Mouse (Mus musculus) adrenal gland, postnatal 36 days (tissue): ENCODE measurements around the gene Olfr586. TPM values are rescaled to one million over a fixed set of nuclear protein-coding genes. Genes with fewer than 3 reads are reported as not detected.

Source experiments
- DNase-seq, 2 experiments: peaks; one replicate each; pipeline ENCODE4 v3.0.0; 2021; ENCODE audit warnings: mixed read lengths in 1 of 2
- long read RNA-seq, 2 experiments: library from polyadenylated mRNA; stranded (forward); transcript quantifications; one replicate each; pipeline ENCODE4 v2.0.0; 2021; ENCODE audit warnings: borderline sequencing depth in 2 of 2
- total RNA-seq, 2 experiments: library from RNA; stranded (reverse); gene quantifications; 2 replicates each; pipeline ENCODE4 v1.2.3; 2021

Gene Olfr586
- total RNA-seq: not detected
- long read RNA-seq, experiment 1: 0 reads
- long read RNA-seq, experiment 2: 0 reads

- no peak for DNase-seq
These were observed at the start of gene Olfr586 for GRCm38 (mm10) chr7:103125538-103125937. Gene Olfr586 (minus strand): TSS chr7:103125638.

GRCm38 (mm10) chr7:103169697-103170096 is 44.3 kb upstream of the Olfr586 start:
- no peak for DNase-seq

DNA sequence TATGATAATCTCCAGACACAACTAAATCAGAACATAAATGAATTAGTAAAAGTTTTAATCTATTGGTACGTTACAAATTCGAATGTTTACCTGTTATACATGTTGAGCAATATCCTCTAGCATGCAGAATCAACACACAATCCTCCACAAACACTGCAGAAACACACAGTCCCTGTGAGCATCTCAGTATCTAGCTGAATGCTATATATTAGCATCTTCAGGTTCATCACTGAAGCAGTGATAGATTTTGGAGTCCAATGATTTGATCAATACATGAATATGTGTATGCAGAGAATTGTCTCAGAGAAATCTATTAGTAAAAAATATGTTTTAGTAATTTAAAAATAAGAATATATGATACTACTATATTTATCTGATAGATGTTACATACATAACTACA is 30.8 kb upstream of the Olfr586 start, which contains the start of gene Olfr589:
Olfr589 (minus strand) TSS at position 101 of the 400 bp plus-strand sequence.
- DNase-seq: no peak

DNA sequence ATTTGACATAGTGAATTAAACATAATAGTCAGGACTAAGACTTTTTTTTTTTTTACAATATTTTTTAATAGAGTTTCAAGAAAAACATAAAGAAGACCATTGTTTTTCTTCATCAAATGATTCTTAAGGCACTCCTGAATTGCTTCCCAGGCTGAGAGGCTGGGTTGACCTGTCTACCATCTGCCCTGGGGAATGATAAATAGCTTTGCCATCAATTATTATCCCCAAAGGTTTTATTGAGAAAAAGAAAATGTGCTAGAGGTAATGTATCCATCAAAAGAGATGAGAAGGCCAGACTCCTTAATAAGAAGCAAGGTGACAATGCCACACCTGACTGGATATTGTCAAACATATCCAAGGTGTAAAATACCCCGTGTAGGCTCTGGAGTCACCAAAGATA is 15.1 kb upstream of the Olfr586 start, which contains the start of gene Olfr588-ps1:
Olfr588-ps1 (plus strand) TSS at position 301 of the 400 bp plus-strand sequence.
- no peak for DNase-seq

DNA sequence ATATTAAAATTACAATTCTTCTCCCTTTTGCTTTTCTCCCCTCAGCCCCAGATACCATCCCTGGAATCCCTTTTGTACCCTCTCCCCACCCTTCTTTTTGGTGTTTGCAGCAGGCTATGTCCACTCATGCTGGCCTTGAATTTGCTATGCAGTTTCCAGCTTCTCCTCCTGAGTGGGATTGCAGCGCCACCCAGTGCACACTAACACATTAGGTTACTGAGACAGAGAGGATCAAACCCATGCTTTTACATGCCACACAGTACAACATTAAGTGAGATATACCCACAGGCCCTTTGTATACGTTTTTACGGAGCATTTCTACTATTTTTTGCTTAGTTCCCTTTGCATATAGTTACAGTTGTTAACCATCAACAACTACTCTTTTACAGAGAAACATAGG is 6.0 kb downstream of the Olfr586 start:
- DNase-seq: no peak

DNA sequence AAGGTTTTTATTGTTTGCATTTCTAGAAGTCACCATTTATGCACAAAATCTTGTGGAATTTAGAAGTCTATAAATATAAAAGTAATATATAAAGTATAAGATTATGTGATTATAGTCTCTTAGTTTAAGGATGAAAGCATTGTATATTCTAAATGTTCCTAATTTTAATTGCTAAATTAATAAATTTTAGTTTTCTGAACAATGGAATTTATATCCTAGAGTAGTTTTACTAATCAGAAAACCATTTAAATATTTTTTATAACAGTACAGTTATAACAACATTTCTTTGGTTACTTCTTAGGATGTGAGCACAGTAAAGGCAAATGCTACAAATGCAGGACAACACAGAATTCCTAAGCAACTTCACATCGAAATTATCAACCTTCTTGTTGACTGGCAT is 28.0 kb downstream of the Olfr586 start, which contains the start of gene Olfr585:
Olfr585 (plus strand) TSS at position 301 of the 400 bp plus-strand sequence.
- DNase-seq: no peak

DNA sequence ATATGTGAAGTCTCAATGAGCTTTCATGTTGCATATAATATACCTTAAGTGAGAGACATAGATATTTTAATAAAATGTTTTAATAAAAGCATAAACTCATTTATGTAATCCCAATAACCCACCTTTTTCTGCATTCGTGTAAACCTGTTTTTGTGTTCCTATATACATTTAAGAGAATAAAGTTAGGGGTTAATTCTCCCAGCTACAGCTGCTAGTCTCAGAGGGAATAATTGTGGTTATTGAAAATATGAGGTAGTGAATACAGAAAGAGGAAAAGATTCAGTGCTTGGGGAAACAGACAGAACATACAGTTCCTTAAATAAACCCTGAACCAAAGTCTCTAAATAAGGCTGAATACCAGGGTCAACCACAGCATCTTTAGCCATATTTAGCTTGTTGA is 43.9 kb downstream of the Olfr586 start, which contains the start of gene Olfr584:
Olfr584 (plus strand) TSS at position 301 of the 400 bp plus-strand sequence.
- DNase-seq: no peak

Other genes starting within 250 kb of the Olfr586 start
- not detected for gene Olfr568, start 248.5 kb downstream of the Olfr586 start, total RNA-seq
- not detected for gene Olfr569, start 234.8 kb downstream of the Olfr586 start, total RNA-seq
- not detected for gene Olfr570, start 231.1 kb downstream of the Olfr586 start, total RNA-seq
- not detected for gene Olfr571, start 208.1 kb downstream of the Olfr586 start, total RNA-seq
- gene Olfr572, start 201.2 kb downstream of the Olfr586 start, total RNA-seq: not detected
- gene Olfr573-ps1, start 183.1 kb downstream of the Olfr586 start, total RNA-seq: not detected
- gene Olfr574, start 177.2 kb downstream of the Olfr586 start, total RNA-seq: not detected
- gene Olfr575, start 166.9 kb downstream of the Olfr586 start, total RNA-seq: not detected
- gene Olfr576, start 163.0 kb downstream of the Olfr586 start, total RNA-seq: not detected
- gene Olfr577, start 149.7 kb downstream of the Olfr586 start, total RNA-seq: not detected
- gene Olfr578, start 136.3 kb downstream of the Olfr586 start, total RNA-seq: not detected
- gene Olfr582, start 87.6 kb downstream of the Olfr586 start, total RNA-seq: not detected
- not detected for gene Olfr583, start 74.3 kb downstream of the Olfr586 start, total RNA-seq
- not detected for gene Olfr584, start 43.8 kb downstream of the Olfr586 start, total RNA-seq
- not detected for gene Olfr585, start 27.9 kb downstream of the Olfr586 start, total RNA-seq
- not detected for gene Olfr588-ps1, start 15.2 kb upstream of the Olfr586 start, total RNA-seq
- gene Olfr589, start 30.7 kb upstream of the Olfr586 start, total RNA-seq: not detected
- gene Olfr591, start 52.7 kb upstream of the Olfr586 start, total RNA-seq: not detected
- not detected for gene Olfr592, start 59.2 kb upstream of the Olfr586 start, total RNA-seq
- not detected for gene Olfr593, start 86.2 kb upstream of the Olfr586 start, total RNA-seq
- not detected for gene Olfr594, start 91.4 kb upstream of the Olfr586 start, total RNA-seq
- not detected for gene Usp17ld, start 126.9 kb upstream of the Olfr586 start, total RNA-seq
- gene Olfr596, start 180.0 kb upstream of the Olfr586 start, total RNA-seq: not detected
- gene Olfr597, start 190.7 kb upstream of the Olfr586 start, total RNA-seq: not detected
- not detected for gene Olfr598, start 197.9 kb upstream of the Olfr586 start, total RNA-seq
- gene Olfr599, start 210.3 kb upstream of the Olfr586 start, total RNA-seq: not detected
- gene Olfr600, start 224.0 kb upstream of the Olfr586 start, total RNA-seq: not detected
- not detected for gene Olfr601, start 237.0 kb upstream of the Olfr586 start, total RNA-seq